Mouse (Mus musculus) kidney, adult 11 months (tissue): Measurements from ENCODE around the gene Nr1i2.
"Not testable (repeated sequence)": the region's sequence is repeated elsewhere in the genome, so short reads cannot be mapped to it uniquely, and the experiment has no call there.

ENCODE experiments used
- DNase-seq: peaks from one replicate; pipeline ENCODE4 v3.0.0; 2022

Gene Nr1i2

DNA sequence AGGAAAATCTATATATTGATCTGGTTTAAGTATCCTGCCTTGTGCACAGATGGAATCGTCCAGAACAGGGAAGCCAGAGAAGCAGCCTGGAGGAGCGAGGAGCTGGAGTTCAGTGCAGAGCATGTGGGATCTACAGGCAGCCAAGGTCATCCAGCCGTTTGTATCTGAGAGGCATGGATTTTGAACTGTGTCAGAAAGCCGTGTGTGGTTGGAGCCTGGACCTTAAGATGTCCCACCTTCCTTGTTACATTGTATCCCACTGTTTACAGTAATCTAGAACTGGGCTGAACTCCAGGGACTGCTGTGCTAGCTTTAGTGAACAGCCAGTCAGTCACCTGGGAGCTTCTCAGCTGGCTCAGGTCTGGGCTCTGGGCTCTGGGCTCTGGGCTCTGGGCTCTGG, 8.1 kb downstream of the Nr1i2 start:
- DNase-seq = peak; percentile 38

DNA sequence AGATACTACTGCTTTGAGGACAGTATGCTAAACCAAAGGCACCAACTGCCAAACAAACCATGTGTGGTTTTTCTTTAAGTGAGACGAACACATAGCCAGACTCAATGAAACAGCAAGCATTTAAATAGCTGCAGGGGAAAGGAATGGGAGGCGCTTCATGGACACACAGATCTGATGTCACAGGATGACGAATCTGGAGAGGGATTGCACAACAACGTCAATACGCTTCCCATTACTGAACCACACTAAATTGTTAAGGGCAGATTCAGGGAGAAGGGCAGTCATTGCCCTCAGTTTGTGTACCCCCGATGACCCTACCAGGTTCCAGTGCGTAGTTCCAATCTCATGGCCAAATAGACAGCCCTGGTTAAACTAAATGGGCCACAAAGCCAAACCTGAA, 8.8 kb downstream of the Nr1i2 start:
- no peak for DNase-seq

GRCm38 (mm10) chr16:38283300-38283699, 11.3 kb downstream of the Nr1i2 start:
- no peak for DNase-seq

DNA sequence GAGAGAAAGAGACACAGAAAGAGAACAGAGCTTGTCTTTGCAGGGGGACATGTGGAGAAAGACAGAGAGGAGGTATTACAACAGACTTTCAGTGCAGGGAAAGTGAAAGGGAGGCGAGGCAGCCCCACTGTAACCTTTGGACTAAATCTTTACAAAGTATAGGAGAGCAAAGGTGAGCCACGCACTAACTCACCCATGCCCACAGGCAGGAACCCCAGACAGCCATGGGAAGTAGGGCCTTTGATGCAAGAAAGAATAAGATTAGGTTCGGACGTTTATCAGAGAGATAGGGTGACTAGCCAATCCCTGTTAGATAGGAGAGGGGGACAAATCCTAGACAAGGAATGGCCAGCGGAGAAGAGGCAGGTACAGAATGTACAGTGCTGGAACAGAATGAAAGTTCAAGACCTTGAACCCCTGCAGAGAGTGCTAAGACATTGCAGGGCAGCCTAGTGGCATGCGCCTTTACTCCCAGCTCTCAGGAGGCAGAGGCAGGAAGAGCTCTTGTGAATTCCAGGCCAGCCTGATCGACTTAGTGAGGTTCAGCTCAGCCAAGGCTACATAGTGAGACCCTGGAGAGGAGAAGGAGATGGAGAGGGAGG, 12.0 kb downstream of the Nr1i2 start:
- no peak for DNase-seq

DNA sequence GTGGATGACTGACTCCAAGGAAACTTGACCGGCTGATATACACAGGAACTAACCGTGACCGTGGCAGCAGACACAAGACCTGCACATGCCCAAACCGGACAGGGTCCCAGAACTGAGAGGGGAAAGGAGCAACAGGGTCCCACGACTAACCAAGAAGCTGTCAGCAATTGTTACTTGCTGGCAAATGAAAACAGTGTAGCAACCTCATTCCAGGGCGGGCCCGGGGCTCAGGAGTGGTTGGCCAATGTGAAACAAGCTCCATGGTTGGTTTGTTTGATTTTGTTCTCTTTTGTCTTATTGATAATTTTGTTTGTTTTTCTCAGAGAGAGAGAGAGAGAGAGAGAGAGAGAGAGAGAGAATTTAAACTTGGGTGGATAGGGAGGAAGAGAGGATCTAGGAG, 13.7 kb downstream of the Nr1i2 start:
- DNase-seq = no peak

DNA sequence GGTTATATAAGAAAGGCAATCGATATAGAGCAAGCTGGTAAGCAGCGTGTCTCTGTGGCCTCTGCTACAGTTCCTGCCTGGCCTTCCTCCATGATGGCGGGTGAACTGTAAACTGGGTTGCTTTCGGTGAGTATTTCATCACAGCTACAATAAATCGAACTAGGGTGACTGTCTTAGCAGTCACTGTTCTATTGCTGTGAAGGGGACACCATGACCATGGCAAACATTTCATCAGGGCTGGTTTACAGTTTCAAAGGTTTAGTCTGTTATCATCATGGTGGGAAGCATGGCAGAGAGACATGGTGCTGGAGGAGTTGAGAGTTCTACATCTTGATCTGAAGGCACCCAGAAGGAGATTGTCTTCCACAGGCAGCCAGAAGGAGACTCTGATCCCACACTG, 14.8 kb downstream of the Nr1i2 start:
- no peak for DNase-seq

DNA sequence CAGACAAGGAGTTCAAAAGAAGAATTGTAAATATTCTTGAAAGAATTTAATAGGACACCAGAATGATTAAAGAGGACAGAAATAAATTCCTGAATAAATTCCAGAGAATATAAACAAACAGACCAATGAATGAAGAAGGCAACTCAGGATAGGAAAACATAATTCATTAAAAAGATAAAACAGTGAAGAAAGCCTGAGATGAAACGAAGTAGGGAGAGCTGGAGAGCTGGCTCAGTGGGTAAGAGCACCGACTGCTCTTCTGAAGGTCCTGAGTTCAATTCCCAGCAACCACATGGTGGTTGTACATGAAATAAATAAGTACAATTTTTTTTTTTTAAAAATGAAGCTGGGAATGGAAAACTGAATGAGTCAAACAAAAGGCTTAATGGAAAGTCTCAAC, 19.9 kb downstream of the Nr1i2 start:
- no peak for DNase-seq

DNA sequence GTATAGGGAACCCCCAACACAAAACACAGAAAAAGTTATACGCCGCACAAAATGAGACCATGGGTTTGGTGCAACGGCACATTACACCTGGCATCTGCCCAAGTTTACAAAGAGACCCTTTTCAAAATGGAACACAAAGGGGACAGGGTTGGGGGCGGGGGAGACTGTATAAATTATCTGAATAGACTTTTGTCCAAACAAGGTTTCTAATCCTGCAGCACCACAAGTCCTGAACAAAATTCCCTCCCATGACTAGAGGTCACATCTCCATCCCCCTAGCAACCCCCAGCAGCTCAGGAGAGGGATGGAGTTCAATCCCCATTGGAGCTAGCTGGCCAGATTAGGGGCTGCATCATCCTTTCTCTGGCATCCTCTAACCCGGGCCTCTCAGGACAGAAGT, 22.1 kb downstream of the Nr1i2 start:
- no peak for DNase-seq

GRCm38 (mm10) chr16:38271601-38272000, 23.0 kb downstream of the Nr1i2 start:
- DNase-seq = no peak

- DNase-seq = peak; percentile 49
Measured at GRCm38 (mm10) chr16:38255927-38256326, 38.7 kb downstream of the Nr1i2 start.

DNA sequence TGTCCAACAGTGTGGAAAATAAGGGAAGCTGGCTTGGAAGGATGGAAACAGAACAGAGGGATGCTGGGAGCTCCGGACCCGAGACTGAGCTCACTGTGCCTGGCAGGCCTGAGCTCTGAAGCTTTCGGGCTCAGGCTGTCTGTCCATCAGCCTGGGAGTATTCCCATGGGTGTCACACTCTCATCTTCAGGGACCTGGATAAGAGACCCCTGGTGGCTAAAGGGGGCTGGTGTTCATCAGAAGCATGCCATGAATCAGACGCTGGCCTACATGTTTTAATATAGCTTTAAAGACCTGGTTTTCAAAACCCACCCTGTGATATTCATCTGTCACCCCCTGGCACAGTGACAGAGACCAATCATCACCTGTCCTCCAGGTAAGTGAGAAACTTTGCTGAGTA, 39.5 kb downstream of the Nr1i2 start:
- DNase-seq = no peak

GRCm38 (mm10) chr16:38254001-38254400, 40.6 kb downstream of the Nr1i2 start:
- DNase-seq = no peak

- no peak for DNase-seq
Measured at GRCm38 (mm10) chr16:38250467-38250866, 44.2 kb downstream of the Nr1i2 start.

DNA sequence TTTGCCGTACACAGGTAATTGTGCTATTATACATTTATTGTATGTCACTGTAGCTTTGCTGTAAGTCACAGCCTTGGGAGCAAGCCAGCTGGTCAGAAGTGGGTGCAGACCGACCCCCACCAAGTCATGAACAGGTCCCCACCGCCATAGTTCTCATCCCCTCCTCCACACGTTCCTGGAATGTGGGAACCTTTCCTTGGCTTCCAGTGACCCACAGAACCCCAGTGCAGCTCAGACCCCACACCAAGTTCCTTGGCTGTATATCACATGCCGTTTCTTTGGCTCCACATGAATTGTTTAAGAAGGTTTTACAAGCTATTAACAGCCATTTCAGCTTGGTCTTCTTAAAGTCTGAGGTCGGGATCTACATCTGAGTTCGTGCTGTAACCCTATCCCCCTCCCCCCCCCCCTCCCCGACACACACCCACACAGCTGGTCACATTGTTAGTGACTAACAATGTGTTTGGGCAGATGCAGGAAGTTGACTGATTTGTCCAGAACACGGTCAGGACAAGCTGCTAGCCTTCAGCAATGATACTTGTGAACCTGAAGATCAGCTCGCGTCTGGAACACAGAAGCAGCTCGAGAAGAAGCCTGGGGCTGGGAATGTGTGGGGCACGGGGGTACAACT, 46.2 kb downstream of the Nr1i2 start:
- DNase-seq = no peak

- DNase-seq = no peak
Measured at GRCm38 (mm10) chr16:38245849-38246585, 48.6 kb downstream of the Nr1i2 start.

DNA sequence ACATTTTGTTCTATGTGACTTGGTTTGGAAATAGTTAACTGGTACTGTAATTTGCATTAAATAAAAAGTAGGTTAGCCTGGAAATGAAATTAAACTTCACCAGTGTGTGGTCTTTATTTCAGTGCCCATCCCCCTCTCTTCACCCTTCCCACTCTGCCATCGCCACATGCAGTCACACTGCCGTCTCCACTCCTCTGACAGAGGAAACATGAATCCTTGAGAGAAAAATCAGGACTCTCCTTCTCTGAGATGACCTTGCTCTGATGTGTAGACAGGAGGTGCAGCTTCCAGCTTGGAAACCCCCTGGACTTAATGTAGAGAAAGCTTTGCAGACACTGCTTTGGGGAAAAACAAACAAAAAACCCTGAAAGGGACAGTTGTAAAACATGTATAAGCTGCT, 49.2 kb downstream of the Nr1i2 start:
- no peak for DNase-seq

DNA sequence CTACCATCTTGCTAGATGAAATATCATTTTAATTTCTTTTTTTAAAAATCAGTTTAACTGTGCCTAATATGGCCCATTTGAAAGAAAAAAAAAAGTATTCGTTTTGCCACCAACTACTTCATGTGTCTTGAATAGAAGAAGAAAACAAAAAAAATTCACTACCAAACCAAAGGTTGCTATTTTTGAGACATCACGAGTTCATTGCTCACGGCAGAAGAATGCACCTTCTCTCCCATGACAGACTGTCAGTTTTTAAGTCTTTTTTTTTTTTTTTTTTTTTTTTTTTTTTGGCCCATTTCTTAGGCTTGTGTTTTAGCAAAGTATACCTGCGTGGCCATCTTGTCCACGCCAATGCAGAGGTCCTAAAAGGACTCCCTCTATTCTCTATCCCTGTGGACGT, 50.5 kb downstream of the Nr1i2 start:
- no peak for DNase-seq

DNA sequence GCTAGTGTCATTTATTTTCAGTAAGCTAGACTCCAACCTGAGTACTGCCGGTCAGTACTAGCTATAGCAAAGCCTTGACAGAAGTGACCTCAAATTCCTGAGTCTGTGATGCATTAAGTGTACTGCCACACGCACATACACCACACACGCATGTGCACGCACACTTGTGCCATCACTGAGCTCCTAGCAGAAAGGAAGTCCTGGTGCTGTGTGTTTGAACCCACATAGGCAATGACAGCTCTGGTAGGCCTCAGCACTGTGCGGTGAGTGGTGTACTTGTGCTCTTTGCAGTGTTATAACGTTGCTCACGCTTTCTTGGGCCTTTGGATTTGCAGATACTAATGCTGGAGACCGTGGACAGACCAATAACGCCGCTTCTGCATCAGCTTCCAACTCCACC, 54.5 kb downstream of the Nr1i2 start:
- DNase-seq = no peak

- DNase-seq = peak; percentile 20
Measured at GRCm38 (mm10) chr16:38239729-38240128, 54.9 kb downstream of the Nr1i2 start.

DNA sequence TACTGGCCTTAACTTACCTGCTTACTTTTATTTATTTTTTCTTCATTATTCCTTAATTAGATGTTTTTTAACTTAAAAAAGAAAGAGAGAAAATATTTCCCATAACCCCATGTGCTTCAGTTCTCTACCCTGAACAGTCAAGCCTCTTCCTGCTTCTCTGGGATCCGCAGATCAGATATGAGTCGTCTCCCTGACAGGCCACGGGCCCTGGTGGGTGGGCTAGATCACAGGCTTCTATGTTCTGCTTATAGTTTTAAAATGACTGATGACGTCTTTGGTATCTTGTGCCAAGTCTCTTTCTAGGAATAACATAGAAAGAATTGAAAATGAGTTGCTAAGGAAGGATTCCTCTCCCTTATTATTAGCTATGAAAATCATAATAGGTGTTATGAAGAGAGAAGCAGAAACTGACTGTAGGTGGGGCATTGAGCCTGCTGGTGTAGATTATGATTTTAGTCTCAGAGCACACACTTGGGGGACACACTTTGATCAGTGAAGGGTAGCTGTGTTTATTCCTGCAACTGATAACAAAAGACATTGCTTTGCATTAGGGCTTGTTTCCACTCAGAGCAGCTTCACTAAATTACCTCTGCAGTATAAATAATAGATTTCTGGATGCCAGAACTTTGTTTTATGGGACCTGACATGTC, 57.6 kb downstream of the Nr1i2 start:
- no peak for DNase-seq

DNA sequence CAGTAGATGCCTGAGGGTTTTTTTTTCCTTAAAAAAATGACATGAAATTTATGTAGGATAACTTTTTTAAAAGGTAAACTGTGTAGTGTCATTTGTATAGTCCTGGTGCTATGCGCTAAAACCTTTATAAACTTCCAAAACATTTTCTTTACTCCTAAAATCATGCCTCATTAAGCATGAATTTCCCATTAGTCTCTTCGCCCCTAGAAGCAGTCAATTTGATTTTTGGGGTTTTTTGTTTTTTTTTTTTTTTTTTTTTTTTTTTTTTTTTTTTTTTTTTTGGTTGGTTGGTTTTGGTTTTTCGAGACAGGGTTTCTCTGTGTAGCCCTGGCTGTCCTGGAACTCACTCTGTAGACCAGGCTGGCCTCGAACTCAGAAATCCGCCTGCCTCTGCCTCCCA, 72.1 kb downstream of the Nr1i2 start:
- not testable (repeated sequence) for DNase-seq

DNA sequence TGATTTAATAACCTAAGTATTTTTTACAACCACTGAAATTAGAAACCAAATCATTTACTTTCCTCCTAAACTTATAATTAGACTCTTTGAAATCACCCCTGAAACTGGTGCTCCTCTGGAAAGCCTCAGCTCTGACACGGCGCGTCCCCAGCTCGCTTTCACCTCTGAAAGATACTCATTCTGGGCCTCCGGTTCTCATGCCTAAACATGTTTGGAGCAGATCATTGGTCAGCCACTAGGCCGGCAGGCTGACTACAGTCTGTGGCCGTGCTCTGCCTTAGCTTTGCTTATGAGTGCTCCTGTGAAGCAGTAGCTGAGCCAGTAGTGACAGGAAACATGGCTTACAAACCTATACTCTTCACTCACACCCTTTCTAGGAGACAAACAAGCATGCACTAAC, 89.4 kb downstream of the Nr1i2 start:
- no peak for DNase-seq
